Mouse (Mus musculus): Measurements from ENCODE around the gene Irx2. TPM values are rescaled to one million over a fixed set of nuclear protein-coding genes. Genes with fewer than 3 reads are reported as not detected.

The Irx2 gene
- not detected in 2 replicates for polyA plus RNA-seq (2012; ENCODE audit: insufficient read depth, insufficient read length, missing spikeins)

DNA sequence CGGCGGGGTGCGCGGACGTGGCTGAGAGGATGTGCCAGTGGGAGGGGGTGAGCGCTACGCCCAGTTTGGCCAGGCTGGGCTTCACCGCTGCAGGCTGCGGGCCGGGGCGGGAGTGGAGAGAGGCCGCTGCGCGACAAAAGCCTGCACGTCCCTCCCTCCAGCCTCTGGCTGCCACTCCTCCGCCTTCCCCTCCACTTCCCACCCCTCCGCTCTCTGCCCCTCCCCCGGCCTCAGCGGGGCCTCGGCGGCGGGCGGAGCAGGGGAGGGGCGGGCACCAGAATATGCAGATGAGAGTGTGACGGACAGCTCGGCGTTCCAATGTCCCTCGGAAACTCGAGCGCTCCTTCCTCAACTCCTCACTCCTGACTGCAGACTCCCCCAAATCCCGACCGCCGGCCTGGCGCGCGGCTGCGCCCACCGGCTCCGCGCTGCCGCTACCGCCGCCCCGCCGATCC lies at the start of gene Irx2:
TSS of gene Irx2 (plus strand) at position 359 of the 455 bp plus-strand sequence.
- Histone ChIP-seq H3K27ac (ENCODE audit: insufficient read depth, low read depth, low read length) (no peak within 1 kb of the TSS), H3K4me3 (ENCODE audit: insufficient read depth, low read length) (peak within 1 kb of the TSS; percentile 48)

GRCm38 (mm10) chr13:72581276-72581675 lies 47.3 kb upstream of the Irx2 start:
- TF ChIP-seq POLR2A (IDR thresholded peaks at IDR 0.05; ENCODE audit: borderline replicate concordance, low read depth, low read length) (no peak), CTCF (IDR thresholded peaks at IDR 0.05; ENCODE audit: low read depth, low read length) (no peak)
- H3K4me1 ChIP-seq (ENCODE audit: control insufficient read depth, insufficient read depth, low read length) = no peaks in the 10 kb centered on the region
- no peak overlapping the region for H3K4me3 ChIP-seq (ENCODE audit: insufficient read depth, low read length)

More for the DNA sequence above, at the start of gene Irx2:
- no peak for TF ChIP-seq CTCF (IDR thresholded peaks at IDR 0.05; ENCODE audit: low read depth, low read length)
- no peak for TF ChIP-seq POLR2A (IDR thresholded peaks at IDR 0.05; ENCODE audit: borderline replicate concordance, low read depth, low read length)
- no peaks in the 10 kb centered on the region for H3K4me1 ChIP-seq (ENCODE audit: control insufficient read depth, insufficient read depth, low read length)

DNA sequence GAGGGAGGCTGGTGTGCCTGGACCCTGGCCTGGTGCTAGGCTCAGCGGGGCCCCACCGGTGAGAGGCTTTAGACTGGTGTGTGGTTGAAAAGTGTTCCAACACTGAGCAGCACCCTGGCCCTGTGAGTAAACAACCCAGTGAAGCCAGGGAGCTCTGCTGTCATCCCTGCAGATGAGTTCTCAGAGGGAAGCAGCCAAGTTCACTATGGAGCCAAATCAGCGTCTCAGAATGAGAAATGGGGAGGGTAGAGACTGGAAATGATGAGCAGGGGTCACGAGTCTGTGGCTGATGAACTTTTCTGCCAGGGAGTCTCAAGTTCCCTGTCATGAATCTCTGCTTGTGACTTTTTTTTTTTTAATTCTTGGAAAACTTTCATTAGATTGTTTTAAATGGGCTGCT lies 36.1 kb upstream of the Irx2 start:
- no peaks in the 10 kb centered on the region; the same call in 1 of the 2 replicates for H3K4me1 ChIP-seq (ENCODE audit: control insufficient read depth, insufficient read depth, low read length)
- TF ChIP-seq CTCF (IDR thresholded peaks at IDR 0.05; ENCODE audit: low read depth, low read length) (no peak), POLR2A (IDR thresholded peaks at IDR 0.05; ENCODE audit: borderline replicate concordance, low read depth, low read length) (no peak)
- H3K4me3 ChIP-seq (ENCODE audit: insufficient read depth, low read length) = no peak overlapping the region
- no peak overlapping the region for H3K27ac ChIP-seq (ENCODE audit: insufficient read depth, low read depth, low read length)

More at GRCm38 (mm10) chr13:72581276-72581675, 47.3 kb upstream of the Irx2 start:
- no peak overlapping the region for H3K27ac ChIP-seq (ENCODE audit: insufficient read depth, low read depth, low read length)

DNA sequence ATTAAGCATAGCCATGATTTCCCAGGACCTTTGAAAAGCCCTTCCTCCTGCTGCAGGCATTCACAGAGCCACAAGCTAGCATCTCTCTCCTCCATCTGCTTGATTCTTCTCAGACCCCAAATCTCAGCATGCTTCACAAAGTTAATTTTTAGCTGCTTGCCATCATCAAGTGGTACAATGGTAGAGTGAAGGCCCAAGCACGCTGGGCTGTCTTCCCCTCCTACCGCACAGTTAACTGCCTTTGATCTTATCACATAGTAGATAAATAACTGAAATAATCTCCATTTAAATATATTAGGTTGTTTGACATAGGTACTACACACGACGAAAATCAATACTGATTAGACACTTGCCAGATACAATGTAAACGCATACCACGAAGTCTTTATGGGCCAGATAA lies 35.3 kb upstream of the Irx2 start:
- Histone ChIP-seq H3K4me3 (ENCODE audit: insufficient read depth, low read length) (no peak overlapping the region), H3K27ac (ENCODE audit: insufficient read depth, low read depth, low read length) (no peak overlapping the region), H3K4me1 (ENCODE audit: control insufficient read depth, insufficient read depth, low read length) (no peaks in the 10 kb centered on the region; the same call in 1 of the 2 replicates)
- TF ChIP-seq CTCF (IDR thresholded peaks at IDR 0.05; ENCODE audit: low read depth, low read length) (no peak), POLR2A (IDR thresholded peaks at IDR 0.05; ENCODE audit: borderline replicate concordance, low read depth, low read length) (no peak)

DNA sequence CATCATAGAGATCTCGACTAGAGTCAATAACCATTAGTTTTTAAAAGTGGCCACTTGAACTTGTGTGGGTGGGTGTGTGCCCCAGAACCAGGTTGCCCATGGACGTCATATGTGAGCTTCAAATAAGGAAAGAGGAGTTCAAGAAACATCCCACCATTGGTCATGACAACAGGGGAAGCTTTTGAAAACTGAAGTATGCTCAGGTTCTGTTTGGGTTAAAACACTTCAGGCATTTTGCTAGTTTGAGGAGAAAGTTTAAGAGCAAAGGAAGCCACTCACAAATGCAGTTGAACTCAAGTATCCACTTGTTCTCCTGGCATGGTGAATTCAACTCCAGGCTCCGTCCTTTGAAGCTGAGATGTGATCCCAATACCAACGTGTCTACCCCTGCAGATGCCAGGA lies 34.9 kb upstream of the Irx2 start:
- Histone ChIP-seq H3K4me1 (ENCODE audit: control insufficient read depth, insufficient read depth, low read length) (no peaks in the 10 kb centered on the region; the same call in 1 of the 2 replicates), H3K4me3 (ENCODE audit: insufficient read depth, low read length) (no peak overlapping the region), H3K27ac (ENCODE audit: insufficient read depth, low read depth, low read length) (no peak overlapping the region)
- TF ChIP-seq CTCF (IDR thresholded peaks at IDR 0.05; ENCODE audit: low read depth, low read length) = no peak
- no peak for TF ChIP-seq POLR2A (IDR thresholded peaks at IDR 0.05; ENCODE audit: borderline replicate concordance, low read depth, low read length)

- Histone ChIP-seq H3K4me1 (ENCODE audit: control insufficient read depth, insufficient read depth, low read length) (peaks cover 4% of the 10 kb centered on the region), H3K4me3 (ENCODE audit: insufficient read depth, low read length) (no peak overlapping the region), H3K27ac (ENCODE audit: insufficient read depth, low read depth, low read length) (no peak overlapping the region)
- TF ChIP-seq CTCF (IDR thresholded peaks at IDR 0.05; ENCODE audit: low read depth, low read length) (no peak), POLR2A (IDR thresholded peaks at IDR 0.05; ENCODE audit: borderline replicate concordance, low read depth, low read length) (no peak)
These were observed 29.4 kb upstream of the Irx2 start for GRCm38 (mm10) chr13:72599254-72599653.

- TF ChIP-seq POLR2A (IDR thresholded peaks at IDR 0.05; ENCODE audit: borderline replicate concordance, low read depth, low read length) (no peak), CTCF (IDR thresholded peaks at IDR 0.05; ENCODE audit: low read depth, low read length) (no peak)
- Histone ChIP-seq H3K4me3 (ENCODE audit: insufficient read depth, low read length) (no peak overlapping the region), H3K27ac (ENCODE audit: insufficient read depth, low read depth, low read length) (no peak overlapping the region), H3K4me1 (ENCODE audit: control insufficient read depth, insufficient read depth, low read length) (no peaks in the 10 kb centered on the region)
These were observed 19.9 kb upstream of the Irx2 start for GRCm38 (mm10) chr13:72608706-72609105.

- TF ChIP-seq CTCF (IDR thresholded peaks at IDR 0.05; ENCODE audit: low read depth, low read length) = no peak
- TF ChIP-seq POLR2A (IDR thresholded peaks at IDR 0.05; ENCODE audit: borderline replicate concordance, low read depth, low read length) = no peak
- Histone ChIP-seq H3K4me1 (ENCODE audit: control insufficient read depth, insufficient read depth, low read length) (no peaks in the 10 kb centered on the region), H3K4me3 (ENCODE audit: insufficient read depth, low read length) (no peak overlapping the region), H3K27ac (ENCODE audit: insufficient read depth, low read depth, low read length) (no peak overlapping the region)
These were observed 18.3 kb upstream of the Irx2 start for GRCm38 (mm10) chr13:72610277-72610676.

- TF ChIP-seq CTCF (IDR thresholded peaks at IDR 0.05; ENCODE audit: low read depth, low read length) (no peak), POLR2A (IDR thresholded peaks at IDR 0.05; ENCODE audit: borderline replicate concordance, low read depth, low read length) (no peak)
- Histone ChIP-seq H3K4me1 (ENCODE audit: control insufficient read depth, insufficient read depth, low read length) (no peaks in the 10 kb centered on the region), H3K27ac (ENCODE audit: insufficient read depth, low read depth, low read length) (no peak overlapping the region), H3K4me3 (ENCODE audit: insufficient read depth, low read length) (peak overlapping the region; percentile 56)
These were observed 4.4 kb upstream of the Irx2 start for GRCm38 (mm10) chr13:72623926-72624846.

- H3K4me3 ChIP-seq (ENCODE audit: insufficient read depth, low read length) = peak overlapping the region; percentile 56
- no peaks in the 10 kb centered on the region for H3K4me1 ChIP-seq (ENCODE audit: control insufficient read depth, insufficient read depth, low read length)
- no peak for TF ChIP-seq POLR2A (IDR thresholded peaks at IDR 0.05; ENCODE audit: borderline replicate concordance, low read depth, low read length)
- TF ChIP-seq CTCF (IDR thresholded peaks at IDR 0.05; ENCODE audit: low read depth, low read length) = no peak
- H3K27ac ChIP-seq (ENCODE audit: insufficient read depth, low read depth, low read length) = no peak overlapping the region
These were observed 3.8 kb upstream of the Irx2 start for GRCm38 (mm10) chr13:72624847-72625170.

All from bone marrow macrophage, adult 2 months (primary cell).